Mouse (Mus musculus): ENCODE data around the gene Zfp607b. TPM values are rescaled to one million over a fixed set of nuclear protein-coding genes. Genes with fewer than 3 reads are reported as not detected.

Gene Zfp607b
- 0.06 and 0.13 TPM in 2 replicates for polyA plus RNA-seq (2012; rRNA removed)

DNA sequence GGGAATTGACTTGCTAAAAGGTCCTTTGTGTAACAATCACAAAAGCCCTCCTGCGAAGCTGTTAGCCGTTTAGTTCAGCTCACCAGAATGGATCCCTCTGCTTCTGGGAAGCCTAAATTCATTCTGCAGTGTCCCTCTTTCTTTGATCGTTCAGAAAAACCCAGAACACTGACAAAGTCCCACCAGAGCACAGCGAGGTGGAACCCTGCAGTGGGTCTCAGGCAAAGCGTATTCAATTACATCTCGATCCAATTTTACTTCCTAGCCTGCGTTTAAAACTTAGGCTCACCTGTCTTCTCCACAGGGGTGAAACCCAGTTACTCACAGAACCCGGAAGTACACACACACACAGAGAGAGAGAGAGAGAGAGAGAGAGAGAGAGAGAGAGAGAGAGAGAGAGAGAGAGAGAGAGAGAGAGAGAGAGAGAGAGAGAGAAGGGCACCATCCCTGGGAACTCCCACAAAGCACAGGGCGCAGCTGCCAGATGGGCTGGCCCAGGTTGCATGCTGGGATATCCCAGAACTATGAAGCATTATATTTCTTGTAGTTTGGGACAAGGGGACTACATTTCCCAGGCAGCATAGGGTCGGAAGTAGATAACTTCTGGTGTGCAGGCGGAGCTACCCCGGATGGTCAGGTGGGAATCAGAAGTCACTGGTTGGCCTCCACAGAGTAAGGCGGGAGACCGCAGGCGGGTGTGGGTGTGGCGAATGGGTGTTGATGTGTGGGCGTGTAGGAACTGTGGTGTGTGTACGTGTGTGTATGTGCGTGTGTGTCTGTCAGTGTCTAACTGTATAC lies at the start of gene Zfp607b:
Zfp607b (plus strand) TSS at position 526 of the 798 bp plus-strand sequence.
- TF ChIP-seq POLR2A (IDR thresholded peaks at IDR 0.05; ENCODE audit: low read depth, low read length) (no peak), CTCF (IDR thresholded peaks at IDR 0.05; ENCODE audit: extremely low read depth, insufficient read depth, insufficient read length, insufficient replicate concordance) (no peak)
- 1% methylated on average over 19 of the region's 19 CpGs for WGBS

DNA sequence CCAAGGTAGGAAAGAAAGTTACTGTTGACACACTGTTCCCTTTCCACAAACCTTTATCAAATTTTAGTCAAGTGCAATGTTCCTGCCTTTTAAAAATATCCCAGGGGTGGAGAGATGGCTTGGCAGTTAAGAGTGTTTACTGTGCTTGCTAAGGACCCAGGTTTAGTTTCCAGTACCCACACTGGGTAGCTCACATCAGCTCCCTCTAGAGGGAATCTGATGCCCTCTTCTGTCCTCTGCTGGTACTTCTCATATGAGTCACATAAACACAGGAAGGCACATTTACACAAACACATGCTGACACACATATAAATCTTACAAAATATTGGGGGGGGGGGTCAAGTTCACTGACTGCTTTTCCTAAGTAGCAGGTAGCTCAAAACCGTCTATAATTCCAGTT lies 44.7 kb upstream of the Zfp607b start:
- no peak for DNase-seq (ENCODE audit: low read depth in 1 of 2, low spot score in 2 of 2)
- WGBS: 23% methylated on average over 1 of the region's 1 CpGs
- no peak overlapping the region for H3K27ac ChIP-seq (ENCODE audit: insufficient read depth, low read length)

More for the DNA sequence above, at the start of gene Zfp607b:
- peak; percentile 91 to 95 for DNase-seq (ENCODE audit: low read depth in 1 of 2, low spot score in 2 of 2)
- Histone ChIP-seq H3K4me3 (ENCODE audit: extremely low read depth, insufficient read depth, insufficient read length) (peak within 1 kb of the TSS; percentile 53), H3K4me1 (ENCODE audit: control insufficient read depth, insufficient read depth, insufficient read length) (no peaks in the 10 kb centered on the region), H3K27ac (ENCODE audit: insufficient read depth, low read length) (peak within 1 kb of the TSS; percentile 60), H3K36me3 (ENCODE audit: control insufficient read depth, insufficient read depth, low read length) (no peaks in the 10 kb centered on the region), H3K27me3 (ENCODE audit: control insufficient read depth, insufficient read depth, low read length) (no peaks in the 10 kb centered on the region)

DNA sequence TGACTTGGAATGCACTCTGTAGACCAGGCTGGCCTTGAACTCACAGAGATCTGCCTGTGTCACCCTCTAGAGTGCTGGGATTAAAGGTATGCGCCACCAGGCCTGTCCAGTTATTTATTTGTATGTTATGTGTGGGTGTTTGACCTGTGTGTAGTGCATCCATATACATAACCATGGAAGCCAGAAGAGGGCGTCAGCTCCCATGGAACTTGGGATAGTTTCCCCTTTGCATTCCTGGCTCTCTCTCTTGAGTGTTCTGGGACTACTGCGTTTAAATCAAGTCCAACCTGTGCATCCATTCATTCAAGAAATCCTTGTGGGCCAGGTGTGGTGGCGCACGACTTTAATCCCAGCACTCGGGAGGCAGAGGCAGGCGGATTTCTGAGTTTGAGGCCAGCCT lies 42.6 kb upstream of the Zfp607b start:
- Histone ChIP-seq H3K27ac (ENCODE audit: insufficient read depth, low read length) (no peak overlapping the region), H3K4me1 (ENCODE audit: control insufficient read depth, insufficient read depth, insufficient read length) (no peaks in the 10 kb centered on the region), H3K27me3 (ENCODE audit: control insufficient read depth, insufficient read depth, low read length) (no peaks in the 10 kb centered on the region), H3K4me3 (ENCODE audit: extremely low read depth, insufficient read depth, insufficient read length) (no peak overlapping the region), H3K36me3 (ENCODE audit: control insufficient read depth, insufficient read depth, low read length) (no peaks in the 10 kb centered on the region)
- no peak for DNase-seq (ENCODE audit: low read depth in 1 of 2, low spot score in 2 of 2)
- TF ChIP-seq POLR2A (IDR thresholded peaks at IDR 0.05; ENCODE audit: low read depth, low read length) (no peak), CTCF (IDR thresholded peaks at IDR 0.05; ENCODE audit: extremely low read depth, insufficient read depth, insufficient read length, insufficient replicate concordance) (no peak)
- 84% methylated on average over 7 of the region's 7 CpGs for WGBS

More for the DNA sequence above, 44.7 kb upstream of the Zfp607b start:
- no peaks in the 10 kb centered on the region for H3K27me3 ChIP-seq (ENCODE audit: control insufficient read depth, insufficient read depth, low read length)
- TF ChIP-seq POLR2A (IDR thresholded peaks at IDR 0.05; ENCODE audit: low read depth, low read length) (no peak), CTCF (IDR thresholded peaks at IDR 0.05; ENCODE audit: extremely low read depth, insufficient read depth, insufficient read length, insufficient replicate concordance) (no peak)
- no peak overlapping the region for H3K4me3 ChIP-seq (ENCODE audit: extremely low read depth, insufficient read depth, insufficient read length)
- no peaks in the 10 kb centered on the region for H3K4me1 ChIP-seq (ENCODE audit: control insufficient read depth, insufficient read depth, insufficient read length)
- H3K36me3 ChIP-seq (ENCODE audit: control insufficient read depth, insufficient read depth, low read length): no peaks in the 10 kb centered on the region

- WGBS: 80% methylated on average over 6 of the region's 6 CpGs
- no peaks in the 10 kb centered on the region for H3K27me3 ChIP-seq (ENCODE audit: control insufficient read depth, insufficient read depth, low read length)
Measured at GRCm38 (mm10) chr7:27647281-27648002, 41.7 kb upstream of the Zfp607b start.

GRCm38 (mm10) chr7:27649723-27650122 lies 39.4 kb upstream of the Zfp607b start:
- DNase-seq (ENCODE audit: low read depth in 1 of 2, low spot score in 2 of 2): no peak
- Histone ChIP-seq H3K4me3 (ENCODE audit: extremely low read depth, insufficient read depth, insufficient read length) (no peak overlapping the region), H3K36me3 (ENCODE audit: control insufficient read depth, insufficient read depth, low read length) (no peaks in the 10 kb centered on the region), H3K27ac (ENCODE audit: insufficient read depth, low read length) (no peak overlapping the region), H3K27me3 (ENCODE audit: control insufficient read depth, insufficient read depth, low read length) (peaks cover 12% of the 10 kb centered on the region), H3K4me1 (ENCODE audit: control insufficient read depth, insufficient read depth, insufficient read length) (no peaks in the 10 kb centered on the region; the same call in 1 of the 2 replicates)
- 87% methylated on average over 11 of the region's 11 CpGs for WGBS
- TF ChIP-seq CTCF (IDR thresholded peaks at IDR 0.05; ENCODE audit: extremely low read depth, insufficient read depth, insufficient read length, insufficient replicate concordance): no peak
- no peak for TF ChIP-seq POLR2A (IDR thresholded peaks at IDR 0.05; ENCODE audit: low read depth, low read length)

More at GRCm38 (mm10) chr7:27647281-27648002, 41.7 kb upstream of the Zfp607b start:
- TF ChIP-seq CTCF (IDR thresholded peaks at IDR 0.05; ENCODE audit: extremely low read depth, insufficient read depth, insufficient read length, insufficient replicate concordance): no peak
- no peak for TF ChIP-seq POLR2A (IDR thresholded peaks at IDR 0.05; ENCODE audit: low read depth, low read length)
- Histone ChIP-seq H3K36me3 (ENCODE audit: control insufficient read depth, insufficient read depth, low read length) (no peaks in the 10 kb centered on the region), H3K4me3 (ENCODE audit: extremely low read depth, insufficient read depth, insufficient read length) (no peak overlapping the region), H3K27ac (ENCODE audit: insufficient read depth, low read length) (no peak overlapping the region), H3K4me1 (ENCODE audit: control insufficient read depth, insufficient read depth, insufficient read length) (no peaks in the 10 kb centered on the region)
- no peak for DNase-seq (ENCODE audit: low read depth in 1 of 2, low spot score in 2 of 2)

DNA sequence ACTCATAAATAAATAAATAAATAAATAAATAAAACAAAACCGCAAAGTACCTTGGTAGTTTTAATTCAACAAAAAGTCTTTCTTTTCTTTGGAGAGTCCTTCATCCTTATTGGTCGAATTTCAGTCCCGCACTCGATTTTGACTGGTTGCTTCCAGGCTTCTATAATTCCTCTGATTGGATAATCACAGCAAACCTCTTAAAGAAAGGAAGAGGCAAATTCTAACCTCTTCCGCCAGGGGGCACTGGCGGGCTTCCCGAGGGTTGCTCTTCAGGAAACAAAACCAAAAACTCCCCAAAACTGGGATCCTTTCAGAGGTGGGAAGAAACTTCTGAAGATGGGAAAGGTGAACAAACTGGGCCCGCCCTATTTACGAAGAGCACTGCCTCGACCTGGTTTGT lies 38.2 kb upstream of the Zfp607b start:
- WGBS: 7% methylated on average over 10 of the region's 10 CpGs
- Histone ChIP-seq H3K36me3 (ENCODE audit: control insufficient read depth, insufficient read depth, low read length) (no peaks in the 10 kb centered on the region), H3K4me1 (ENCODE audit: control insufficient read depth, insufficient read depth, insufficient read length) (no peaks in the 10 kb centered on the region; the same call in 1 of the 2 replicates), H3K4me3 (ENCODE audit: extremely low read depth, insufficient read depth, insufficient read length) (no peak overlapping the region), H3K27me3 (ENCODE audit: control insufficient read depth, insufficient read depth, low read length) (peaks cover 12% of the 10 kb centered on the region), H3K27ac (ENCODE audit: insufficient read depth, low read length) (no peak overlapping the region)
- TF ChIP-seq CTCF (IDR thresholded peaks at IDR 0.05; ENCODE audit: extremely low read depth, insufficient read depth, insufficient read length, insufficient replicate concordance) (peak; percentile 66; the same call in 1 of the 2 replicates), POLR2A (IDR thresholded peaks at IDR 0.05; ENCODE audit: low read depth, low read length) (no peak)
- peak; percentile 34 to 48 for DNase-seq (ENCODE audit: low read depth in 1 of 2, low spot score in 2 of 2)

Data from spleen, adult 2 months (tissue).